Mouse (Mus musculus): ENCODE data around the gene Olfr1406.

DNA sequence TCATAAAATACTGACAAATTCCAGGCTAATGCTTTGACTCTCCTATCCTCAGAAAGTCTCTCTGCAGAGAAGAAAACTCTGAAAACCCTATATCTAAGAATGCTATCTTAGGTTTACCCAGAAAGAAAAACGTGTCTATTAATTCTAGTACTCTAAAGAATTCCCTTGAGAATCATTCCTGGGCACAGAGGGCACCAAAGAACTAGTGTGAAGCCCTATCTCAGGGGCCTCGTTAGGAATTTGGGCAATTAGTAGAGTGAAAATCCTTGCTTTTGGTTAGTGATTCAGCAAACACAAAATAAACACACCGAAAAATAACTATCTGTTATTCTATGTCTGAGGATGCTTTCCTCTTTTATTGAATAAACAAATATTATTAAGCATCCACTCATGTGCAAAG, at the start of gene Olfr1406:
- TF ChIP-seq GATA1 (IDR thresholded peaks at IDR 0.05; ENCODE audit: borderline replicate concordance, low read length) (no peak), FLI1 (IDR thresholded peaks at IDR 0.05; ENCODE audit: low read length) (no peak)
